Comparison of ENCODE assay signal across 16 mouse cellular contexts in the genomic region with DNA sequence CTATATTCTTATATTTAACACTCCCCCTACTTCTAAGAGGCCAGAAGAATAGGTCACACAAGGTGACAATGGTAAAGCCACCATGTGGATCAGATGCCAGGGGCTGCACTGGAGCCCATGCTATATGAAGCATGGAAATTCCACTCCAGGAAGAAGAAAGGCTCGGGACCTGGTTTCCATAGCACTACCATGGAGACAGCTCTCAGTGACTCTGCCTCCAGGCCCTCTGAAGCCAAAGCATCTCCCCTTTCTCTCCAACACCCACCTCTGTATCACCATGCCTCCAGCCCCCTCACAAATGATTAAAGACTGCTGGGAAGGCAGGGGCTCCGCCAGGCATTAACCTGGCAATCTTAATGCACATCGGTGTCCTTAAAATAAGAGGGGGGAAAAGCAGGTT.
DNase-seq lines count a peak whose midpoint lies in the region; ATAC-seq and TF ChIP-seq lines count a peak whose summit lies in the region.
"Had no signal": no experiment of that assay in that cellular context is flagged by ENCODE, and none has a peak within 500 bp of the region (broad histone marks: within the 10 kb centered on the region; RNA-seq: fewer than 3 reads in every experiment).

No protein-coding gene starts in this region.

- no peaks in the 10 kb centered on the region for H3K4me1 ChIP-seq in forebrain, embryonic 14.5 days (ENCODE audit: control insufficient read depth, insufficient read depth, low read length)
- peaks cover 4% of the 10 kb centered on the region; the same call in 1 of the 2 replicates for H3K4me1 ChIP-seq in forebrain, embryonic 16.5 days (replicated peaks; ENCODE audit: control insufficient read depth, insufficient read depth, low read length)
- H3K4me1 ChIP-seq in lung, embryonic 14.5 days (ENCODE audit: insufficient read depth) = no peaks in the 10 kb centered on the region
- H3K4me1 ChIP-seq in midbrain, embryonic 10.5 days = peaks cover 22% of the 10 kb centered on the region
- no peaks in the 10 kb centered on the region for H3K4me1 ChIP-seq in intestine, embryonic 16.5 days (ENCODE audit: control insufficient read depth, insufficient read depth, low read length)

- no peaks in the 10 kb centered on the region for H3K36me3 ChIP-seq in forebrain, embryonic 14.5 days (ENCODE audit: control insufficient read depth, insufficient read depth, low read length)
- H3K36me3 ChIP-seq in forebrain, embryonic 16.5 days (ENCODE audit: control insufficient read depth, insufficient read depth) = no peaks in the 10 kb centered on the region
- no peaks in the 10 kb centered on the region for H3K36me3 ChIP-seq in lung, embryonic 14.5 days (ENCODE audit: insufficient read depth)
- no peaks in the 10 kb centered on the region for H3K36me3 ChIP-seq in midbrain, embryonic 10.5 days
- no peaks in the 10 kb centered on the region for H3K36me3 ChIP-seq in intestine, embryonic 16.5 days (ENCODE audit: control insufficient read depth, insufficient read depth, low read length)

- H3K4me2 ChIP-seq in forebrain, embryonic 14.5 days (ENCODE audit: low read length) = no peak overlapping the region
- no peak overlapping the region for H3K4me2 ChIP-seq in forebrain, embryonic 16.5 days (ENCODE audit: low read length)
- H3K4me2 ChIP-seq in lung, embryonic 14.5 days = no peak overlapping the region
- H3K4me2 ChIP-seq in intestine, embryonic 16.5 days (ENCODE audit: low read depth, low read length) = no peak overlapping the region
- H3K4me2 ChIP-seq: forebrain, embryonic 13.5 days had no signal

- no peak overlapping the region for H3K4me3 ChIP-seq in forebrain, embryonic 14.5 days (ENCODE audit: low read depth, low read length)
- H3K4me3 ChIP-seq in forebrain, embryonic 16.5 days (replicated peaks; ENCODE audit: low read length) = no peak overlapping the region
- H3K4me3 ChIP-seq in lung, embryonic 14.5 days (ENCODE audit: low read depth, low read length) = no peak overlapping the region
- H3K4me3 ChIP-seq in midbrain, embryonic 10.5 days = no peak overlapping the region
- H3K4me3 ChIP-seq in intestine, embryonic 16.5 days (ENCODE audit: low read length) = no peak overlapping the region
- H3K4me3 ChIP-seq: forebrain, embryonic 13.5 days; heart, adult 2 months had no signal

- no peak for ATAC-seq in forebrain, embryonic 14.5 days
- no peak for ATAC-seq in forebrain, embryonic 16.5 days
- no peak for ATAC-seq in lung, embryonic 14.5 days (ENCODE audit: insufficient read depth)
- ATAC-seq in intestine, embryonic 16.5 days = no peak
- ATAC-seq: forebrain, embryonic 13.5 days had no signal

- TF ChIP-seq CTCF in lung, embryonic 14.5 days (IDR thresholded peaks at IDR 0.05; ENCODE audit: low read depth) = no peak

- WGBS in forebrain, embryonic 14.5 days = 51% methylated on average over 3 of the region's 3 CpGs
- WGBS in forebrain, embryonic 16.5 days = 64% methylated on average over 3 of the region's 3 CpGs
- 88% methylated on average over 3 of the region's 3 CpGs for WGBS in lung, embryonic 14.5 days
- 55% methylated on average over 3 of the region's 3 CpGs for WGBS in midbrain, embryonic 10.5 days
- WGBS in intestine, embryonic 16.5 days = 75% methylated on average over 3 of the region's 3 CpGs

- H3K9ac ChIP-seq in forebrain, embryonic 14.5 days (ENCODE audit: low read length) = no peak overlapping the region
- H3K9ac ChIP-seq in forebrain, embryonic 16.5 days (replicated peaks; ENCODE audit: low read depth, low read length) = no peak overlapping the region
- no peak overlapping the region for H3K9ac ChIP-seq in lung, embryonic 14.5 days
- no peak overlapping the region for H3K9ac ChIP-seq in intestine, embryonic 16.5 days (ENCODE audit: low read depth, low read length)
- H3K9ac ChIP-seq: forebrain, embryonic 13.5 days had no signal

- H3K27me3 ChIP-seq in forebrain, embryonic 14.5 days (replicated peaks; ENCODE audit: control insufficient read depth, insufficient read depth, low read length) = no peaks in the 10 kb centered on the region
- H3K27me3 ChIP-seq in forebrain, embryonic 16.5 days (replicated peaks; ENCODE audit: control insufficient read depth, insufficient read depth, low read length) = no peaks in the 10 kb centered on the region
- H3K27me3 ChIP-seq in lung, embryonic 14.5 days (ENCODE audit: insufficient read depth, low read length) = no peaks in the 10 kb centered on the region
- H3K27me3 ChIP-seq in midbrain, embryonic 10.5 days (ENCODE audit: low read depth, poor library complexity, severe bottlenecking) = no peaks in the 10 kb centered on the region
- no peaks in the 10 kb centered on the region for H3K27me3 ChIP-seq in intestine, embryonic 16.5 days (replicated peaks; ENCODE audit: control insufficient read depth, insufficient read depth, low read length)
- H3K27me3 ChIP-seq: forebrain, embryonic 13.5 days had no signal

- no peaks in the 10 kb centered on the region; the same call in 1 of the 2 replicates for H3K9me3 ChIP-seq in forebrain, embryonic 14.5 days (replicated peaks; ENCODE audit: control insufficient read depth, low read length)
- H3K9me3 ChIP-seq in forebrain, embryonic 16.5 days (ENCODE audit: control insufficient read depth, low read length) = no peaks in the 10 kb centered on the region; the same call in 1 of the 2 replicates
- H3K9me3 ChIP-seq in lung, embryonic 14.5 days (ENCODE audit: low read depth, low read length) = no peaks in the 10 kb centered on the region
- H3K9me3 ChIP-seq in midbrain, embryonic 10.5 days (replicated peaks) = peaks cover 9% of the 10 kb centered on the region; the same call in 1 of the 2 replicates
- no peaks in the 10 kb centered on the region for H3K9me3 ChIP-seq in intestine, embryonic 16.5 days (ENCODE audit: control insufficient read depth, low read length)

- no peak overlapping the region for H3K27ac ChIP-seq in forebrain, embryonic 14.5 days (ENCODE audit: low read depth, low read length)
- no peak overlapping the region for H3K27ac ChIP-seq in forebrain, embryonic 16.5 days (ENCODE audit: low read length)
- no peak overlapping the region for H3K27ac ChIP-seq in lung, embryonic 14.5 days (ENCODE audit: low read depth)
- no peak overlapping the region for H3K27ac ChIP-seq in midbrain, embryonic 10.5 days (replicated peaks)
- no peak overlapping the region for H3K27ac ChIP-seq in intestine, embryonic 16.5 days (ENCODE audit: low read length)
- H3K27ac ChIP-seq: forebrain, embryonic 13.5 days; heart, adult 2 months; macrophage had no signal

- DNase-seq in forebrain, embryonic 14.5 days (ENCODE audit: low spot score) = peak; percentile 18
- DNase-seq in lung, embryonic 14.5 days = peak; percentile 6
- no peak for DNase-seq in lung, postnatal 14 days
- DNase-seq in midbrain, embryonic 10.5 days (ENCODE audit: low spot score) = peak; percentile 43
- peak; percentile 42 for DNase-seq in retina, postnatal 1 day
- no peak for DNase-seq in urinary bladder, adult 2 months (ENCODE audit: low spot score)
- DNase-seq: cerebellum, adult 11 months; cerebellum, postnatal 25 days; heart, adult 2 months; liver; lung, adult 18-20 months; thymus, postnatal 4 days had no signal

Comparison
In these comparisons a context has a peak if more than half of its experiments do, and no peak if none do; other contexts are left out.
1. DNase-seq: peak in forebrain, embryonic 14.5 days (single experiment), lung, embryonic 14.5 days (single experiment), midbrain, embryonic 10.5 days (single experiment) and retina, postnatal 1 day (single experiment); none in lung, postnatal 14 days (single experiment) and urinary bladder, adult 2 months (single experiment).